Mouse (Mus musculus) lung, postnatal 0 days (tissue): ENCODE data around the gene Mrps26.

Experiments used
- CTCF ChIP-seq: IDR thresholded peaks from 2 replicates; pipeline ENCODE4 v1.5.1; 2016; ENCODE audit warnings: antibody characterized with exemption, mild to moderate bottlenecking
- EP300 ChIP-seq: IDR thresholded peaks from 2 replicates; pipeline ENCODE4 v1.6.1; 2016; ENCODE audit warnings: antibody characterized with exemption, mild to moderate bottlenecking, control low read depth

DNA sequence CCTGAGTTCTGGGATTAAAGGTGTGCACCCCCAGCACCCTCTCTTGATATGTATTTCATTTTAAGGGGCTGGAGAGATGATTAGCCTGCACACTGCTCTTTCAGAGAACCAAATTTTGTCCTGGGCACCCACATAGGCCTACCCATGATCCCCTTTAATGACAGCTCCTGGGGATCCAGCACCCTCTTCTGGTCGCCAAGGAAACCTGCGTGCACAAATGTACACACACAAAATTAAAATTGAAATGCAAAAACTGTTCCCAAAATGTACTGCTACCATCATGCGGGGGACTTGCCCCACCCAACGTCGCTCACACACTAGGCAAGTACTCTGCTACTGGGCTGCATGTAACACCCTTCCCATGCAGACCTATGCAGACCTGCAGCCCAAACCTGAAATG lies 11.4 kb downstream of the Mrps26 start:
- no peak for TF ChIP-seq CTCF
- no peak for TF ChIP-seq EP300
